Mouse (Mus musculus): ENCODE measurements at regions not wholly inside any gene's neighbourhood (a gene's known extent, or its start where the extent isn't known, plus 50 kb on each side); places are given as distances from the start of the nearest gene placed in this dataset.

- Histone ChIP-seq H3K36me3 (no peaks in the 10 kb centered on the region), H3K9me3 (no peaks in the 10 kb centered on the region), H3K4me3 (no peak overlapping the region), H3K9ac (no peak overlapping the region), H3K4me2 (no peak overlapping the region), H3K4me1 (no peaks in the 10 kb centered on the region), H3K27me3 (no peaks in the 10 kb centered on the region), H3K27ac (no peak overlapping the region)
- WGBS = 80% methylated on average over 3 of the region's 3 CpGs
- no peak for ATAC-seq (ENCODE audit: insufficient number of reproducible peaks, insufficient read depth, low FRiP score, low TSS enrichment, low read depth)
Measured at GRCm38 (mm10) chr15:5462651-5463050, 218.7 kb upstream of the Ptger4 start.

- ATAC-seq (ENCODE audit: insufficient number of reproducible peaks, insufficient read depth, low FRiP score, low TSS enrichment, low read depth) = no peak
- Histone ChIP-seq H3K4me3 (no peak overlapping the region), H3K4me1 (no peaks in the 10 kb centered on the region), H3K4me2 (no peak overlapping the region), H3K9ac (no peak overlapping the region), H3K9me3 (no peaks in the 10 kb centered on the region), H3K27me3 (no peaks in the 10 kb centered on the region), H3K36me3 (no peaks in the 10 kb centered on the region), H3K27ac (no peak overlapping the region)
- WGBS = 93% methylated on average over 5 of the region's 5 CpGs
Measured at GRCm38 (mm10) chr15:5464732-5465131, 220.7 kb upstream of the Ptger4 start.

GRCm38 (mm10) chr15:5468535-5469073 is 224.6 kb upstream of the Ptger4 start:
- H3K4me3 ChIP-seq = no peak overlapping the region
- H3K27me3 ChIP-seq = no peaks in the 10 kb centered on the region
- no peaks in the 10 kb centered on the region for H3K9me3 ChIP-seq
- no peaks in the 10 kb centered on the region for H3K4me1 ChIP-seq
- no peak overlapping the region for H3K9ac ChIP-seq
- no peak for ATAC-seq (ENCODE audit: insufficient number of reproducible peaks, insufficient read depth, low FRiP score, low TSS enrichment, low read depth)
- H3K4me2 ChIP-seq = no peak overlapping the region
- 52% methylated on average over 3 of the region's 3 CpGs for WGBS
- no peak overlapping the region for H3K27ac ChIP-seq
- no peaks in the 10 kb centered on the region for H3K36me3 ChIP-seq

DNA sequence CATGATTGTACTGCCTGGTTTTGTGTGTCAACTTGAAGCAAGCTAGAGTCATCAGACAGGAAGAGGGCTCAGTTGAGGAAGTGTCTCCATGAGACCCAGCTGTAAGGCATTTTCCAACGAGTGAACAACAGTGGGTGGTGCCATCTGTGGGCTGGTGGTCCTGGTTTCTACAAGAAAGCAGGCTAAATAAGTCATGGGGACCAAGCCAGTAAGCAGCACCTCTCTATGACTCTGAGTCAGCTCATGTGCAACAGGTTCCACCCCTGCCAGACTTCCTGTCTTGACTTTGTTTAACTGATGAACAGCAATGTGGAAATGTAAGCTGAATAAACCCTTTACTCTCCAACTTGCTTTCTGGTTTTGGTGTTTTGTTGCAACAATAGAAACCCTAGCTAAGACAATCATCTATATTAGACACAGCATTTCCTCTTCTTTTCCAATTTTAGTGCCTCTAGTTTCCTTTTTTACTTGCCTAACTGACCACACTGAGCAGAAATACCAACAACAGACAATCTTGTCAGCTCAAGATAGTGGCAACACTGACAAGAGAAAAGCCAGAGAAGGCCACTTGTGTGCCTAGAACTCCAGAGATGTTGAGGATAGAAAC is 231.5 kb upstream of the Ptger4 start:
- no peak overlapping the region for H3K27ac ChIP-seq
- no peaks in the 10 kb centered on the region for H3K4me1 ChIP-seq
- no peak overlapping the region for H3K4me2 ChIP-seq
- no peaks in the 10 kb centered on the region for H3K27me3 ChIP-seq
- H3K36me3 ChIP-seq = no peaks in the 10 kb centered on the region
- H3K4me3 ChIP-seq = no peak overlapping the region
- ATAC-seq (ENCODE audit: insufficient number of reproducible peaks, insufficient read depth, low FRiP score, low TSS enrichment, low read depth) = no peak
- H3K9me3 ChIP-seq = no peaks in the 10 kb centered on the region
- WGBS = 42% methylated on average over 1 of the region's 1 CpGs
- no peak overlapping the region for H3K9ac ChIP-seq

GRCm38 (mm10) chr15:5493286-5493685 is 249.3 kb upstream of the Ptger4 start:
- no peak for ATAC-seq (ENCODE audit: insufficient number of reproducible peaks, insufficient read depth, low FRiP score, low TSS enrichment, low read depth)
- no peaks in the 10 kb centered on the region for H3K36me3 ChIP-seq
- no peaks in the 10 kb centered on the region for H3K9me3 ChIP-seq
- no peak overlapping the region for H3K27ac ChIP-seq
- WGBS = 83% methylated on average over 3 of the region's 3 CpGs
- no peaks in the 10 kb centered on the region for H3K4me1 ChIP-seq
- no peak overlapping the region for H3K4me3 ChIP-seq
- H3K27me3 ChIP-seq = no peaks in the 10 kb centered on the region
- H3K9ac ChIP-seq = no peak overlapping the region
- H3K4me2 ChIP-seq = no peak overlapping the region

- H3K27me3 ChIP-seq = no peaks in the 10 kb centered on the region
- H3K4me1 ChIP-seq = no peaks in the 10 kb centered on the region
- no peak overlapping the region for H3K4me3 ChIP-seq
- no peak overlapping the region for H3K4me2 ChIP-seq
- no peak overlapping the region for H3K9ac ChIP-seq
- WGBS = 87% methylated on average over 8 of the region's 8 CpGs
- no peak overlapping the region for H3K27ac ChIP-seq
- no peaks in the 10 kb centered on the region for H3K36me3 ChIP-seq
- H3K9me3 ChIP-seq = no peaks in the 10 kb centered on the region
- no peak for ATAC-seq (ENCODE audit: insufficient number of reproducible peaks, insufficient read depth, low FRiP score, low TSS enrichment, low read depth)
Measured at GRCm38 (mm10) chr15:5495187-5495849, 251.3 kb upstream of the Ptger4 start.

DNA sequence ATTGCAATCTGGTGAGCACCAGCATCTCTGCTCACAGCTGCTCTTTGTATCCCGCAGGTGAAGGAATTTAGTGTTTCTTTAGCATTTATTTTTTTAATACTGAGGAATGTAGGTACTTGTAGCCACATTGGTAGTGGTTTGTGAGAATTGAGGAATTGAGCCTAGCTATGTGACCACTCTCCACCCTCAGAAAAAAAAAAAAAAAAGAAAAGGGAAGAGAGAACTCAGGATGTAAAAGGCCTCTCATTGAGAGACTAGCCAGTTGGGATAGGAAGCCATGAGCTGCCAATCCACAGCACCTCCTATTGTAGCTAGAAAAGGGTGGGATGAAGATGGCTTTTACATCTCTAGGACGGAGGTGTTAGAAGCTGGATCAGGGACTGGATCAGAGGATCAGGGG is 252.0 kb upstream of the Ptger4 start:
- no peaks in the 10 kb centered on the region for H3K4me1 ChIP-seq
- H3K4me3 ChIP-seq = no peak overlapping the region
- H3K9me3 ChIP-seq = no peaks in the 10 kb centered on the region
- ATAC-seq (ENCODE audit: insufficient number of reproducible peaks, insufficient read depth, low FRiP score, low TSS enrichment, low read depth) = no peak
- no peak overlapping the region for H3K9ac ChIP-seq
- no peaks in the 10 kb centered on the region for H3K27me3 ChIP-seq
- WGBS = 79% methylated on average over 2 of the region's 2 CpGs
- no peak overlapping the region for H3K4me2 ChIP-seq
- H3K36me3 ChIP-seq = no peaks in the 10 kb centered on the region
- H3K27ac ChIP-seq = no peak overlapping the region

GRCm38 (mm10) chr15:5504502-5504901 is 260.5 kb upstream of the Ptger4 start:
- no peaks in the 10 kb centered on the region for H3K27me3 ChIP-seq
- WGBS = 83% methylated on average over 3 of the region's 3 CpGs

DNA sequence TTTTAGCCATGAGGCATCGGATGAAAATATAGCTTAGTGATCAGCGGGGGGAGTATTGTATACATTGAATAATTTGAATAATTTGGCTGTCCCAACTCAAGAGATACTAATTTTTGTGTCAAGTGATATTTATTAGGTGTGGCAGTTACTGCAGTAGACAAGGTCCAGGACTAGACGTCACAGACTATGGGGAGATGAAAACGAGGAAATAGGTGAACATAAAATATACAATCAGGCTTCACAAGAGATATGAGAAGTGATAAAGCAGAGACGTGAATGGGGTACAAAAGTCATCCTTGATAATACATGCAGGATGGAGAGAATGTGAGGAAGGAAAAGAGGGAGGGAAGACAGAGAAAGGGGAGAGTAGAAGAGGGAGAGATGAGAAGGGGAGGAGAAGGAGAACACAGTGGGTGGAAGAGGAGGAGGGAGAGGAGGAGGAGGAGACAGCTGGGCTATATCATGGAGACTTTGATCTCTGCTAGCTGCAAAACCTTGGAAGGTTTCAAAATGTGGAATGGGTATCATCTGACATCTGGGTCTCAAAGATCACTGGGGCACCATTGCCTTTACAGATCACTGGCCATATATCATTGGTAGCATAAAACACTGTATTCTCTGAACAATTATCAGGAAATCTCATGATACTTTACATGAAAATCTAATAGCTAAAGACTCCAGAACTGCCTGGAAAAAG is 263.0 kb upstream of the Ptger4 start:
- WGBS = 86% methylated on average over 5 of the region's 5 CpGs
- ATAC-seq (ENCODE audit: insufficient number of reproducible peaks, insufficient read depth, low FRiP score, low TSS enrichment, low read depth) = no peak
- H3K36me3 ChIP-seq = no peaks in the 10 kb centered on the region
- H3K27ac ChIP-seq = no peak overlapping the region
- H3K4me1 ChIP-seq = no peaks in the 10 kb centered on the region
- H3K9ac ChIP-seq = no peak overlapping the region
- no peak overlapping the region for H3K4me3 ChIP-seq
- no peaks in the 10 kb centered on the region for H3K9me3 ChIP-seq
- H3K4me2 ChIP-seq = no peak overlapping the region
- no peaks in the 10 kb centered on the region for H3K27me3 ChIP-seq

More at GRCm38 (mm10) chr15:5504502-5504901, 260.5 kb upstream of the Ptger4 start:
- Histone ChIP-seq H3K27ac (no peak overlapping the region), H3K9ac (no peak overlapping the region), H3K4me1 (no peaks in the 10 kb centered on the region), H3K4me3 (no peak overlapping the region), H3K36me3 (no peaks in the 10 kb centered on the region), H3K4me2 (no peak overlapping the region), H3K9me3 (no peaks in the 10 kb centered on the region)
- ATAC-seq (ENCODE audit: insufficient number of reproducible peaks, insufficient read depth, low FRiP score, low TSS enrichment, low read depth) = no peak

GRCm38 (mm10) chr15:5507545-5507913 is 263.5 kb upstream of the Ptger4 start:
- no peaks in the 10 kb centered on the region for H3K9me3 ChIP-seq
- no peaks in the 10 kb centered on the region for H3K4me1 ChIP-seq
- H3K27ac ChIP-seq = no peak overlapping the region
- H3K4me3 ChIP-seq = no peak overlapping the region
- H3K9ac ChIP-seq = no peak overlapping the region
- H3K4me2 ChIP-seq = no peak overlapping the region
- H3K36me3 ChIP-seq = no peaks in the 10 kb centered on the region
- 84% methylated on average over 3 of the region's 3 CpGs for WGBS
- ATAC-seq (ENCODE audit: insufficient number of reproducible peaks, insufficient read depth, low FRiP score, low TSS enrichment, low read depth) = no peak
- H3K27me3 ChIP-seq = no peaks in the 10 kb centered on the region

- no peak for ATAC-seq (ENCODE audit: insufficient number of reproducible peaks, insufficient read depth, low FRiP score, low TSS enrichment, low read depth)
- WGBS = 56% methylated on average over 3 of the region's 3 CpGs
- no peaks in the 10 kb centered on the region for H3K27me3 ChIP-seq
- H3K9ac ChIP-seq = no peak overlapping the region
- H3K4me2 ChIP-seq = no peak overlapping the region
- no peaks in the 10 kb centered on the region for H3K9me3 ChIP-seq
- H3K4me3 ChIP-seq = no peak overlapping the region
- no peaks in the 10 kb centered on the region for H3K4me1 ChIP-seq
- H3K27ac ChIP-seq = no peak overlapping the region
- no peaks in the 10 kb centered on the region for H3K36me3 ChIP-seq
Measured at GRCm38 (mm10) chr15:5510056-5510455, 266.1 kb upstream of the Ptger4 start.

DNA sequence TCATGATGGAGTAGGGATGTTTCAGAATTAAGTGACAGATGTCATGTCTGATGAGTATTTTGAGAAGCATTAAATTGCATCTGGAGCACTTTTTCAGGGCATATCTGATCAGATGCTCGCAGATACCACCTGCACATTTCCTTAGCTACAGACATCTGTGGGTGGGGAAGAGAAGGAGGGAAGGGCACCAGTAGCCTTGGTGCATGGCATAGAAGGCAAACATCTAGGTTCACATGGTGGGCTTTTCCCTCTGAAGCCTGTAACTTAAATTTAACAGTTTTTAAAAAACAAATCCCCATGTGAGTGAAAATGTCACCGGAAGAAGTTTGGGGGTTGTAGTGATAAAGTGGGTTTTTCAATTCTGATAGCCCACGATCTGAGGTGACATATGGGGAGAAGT is 267.1 kb upstream of the Ptger4 start:
- no peak for ATAC-seq (ENCODE audit: insufficient number of reproducible peaks, insufficient read depth, low FRiP score, low TSS enrichment, low read depth)
- Histone ChIP-seq H3K27me3 (no peaks in the 10 kb centered on the region), H3K9ac (no peak overlapping the region), H3K9me3 (no peaks in the 10 kb centered on the region), H3K4me1 (no peaks in the 10 kb centered on the region), H3K4me3 (no peak overlapping the region), H3K4me2 (no peak overlapping the region), H3K27ac (no peak overlapping the region), H3K36me3 (no peaks in the 10 kb centered on the region)
- WGBS = 84% methylated on average over 3 of the region's 3 CpGs
